Mouse (Mus musculus) forebrain, postnatal 0 days (tissue): ENCODE results near the gene Sall1. TPM values are rescaled to one million over a fixed set of nuclear protein-coding genes. Genes with fewer than 3 reads are reported as not detected.

Source experiments
- ATAC-seq: fragments of 200-750 bp; cut with Nextera tagmentation; 2 replicates; pipeline ENCODE4 v1.8.0; 2017; ENCODE audit warnings: mild to moderate bottlenecking, moderate library complexity
- DNase-seq: peaks from one replicate; pipeline ENCODE4 v3.0.0-alpha.2; 2015
- H3K27ac ChIP-seq: fragments of 300-500 bp; sonication (generic); 2 replicates; pipeline ENCODE4 v1.5.1; 2014; ENCODE audit warnings: low read depth, mild to moderate bottlenecking, antibody characterized with exemption, low read length, moderate library complexity, mixed read lengths
- H3K27me3 ChIP-seq: fragments of 300-500 bp; sonication (generic); 2 replicates; pipeline ENCODE4 v1.6.1; 2014; ENCODE audit warnings: mild to moderate bottlenecking, low read length, mixed read lengths; ENCODE audit not compliant: insufficient read depth
- H3K36me3 ChIP-seq: fragments of 300-500 bp; sonication (generic); 2 replicates; pipeline ENCODE4 v1.6.1; 2014; ENCODE audit warnings: mild to moderate bottlenecking, moderate library complexity; ENCODE audit not compliant: insufficient read depth
- H3K4me1 ChIP-seq: fragments of 300-500 bp; sonication (generic); 2 replicates; pipeline ENCODE4 v1.6.1; 2014; ENCODE audit warnings: antibody characterized with exemption; ENCODE audit not compliant: insufficient read depth
- H3K4me2 ChIP-seq: fragments of 300-500 bp; sonication (generic); 2 replicates; pipeline ENCODE4 v1.6.1; 2014; ENCODE audit warnings: low read depth, mild to moderate bottlenecking, moderate library complexity
- H3K4me3 ChIP-seq: fragments of 300-500 bp; sonication (generic); 2 replicates; pipeline ENCODE4 v1.5.1; 2014; ENCODE audit warnings: low read depth, low read length, mixed read lengths
- H3K9ac ChIP-seq: fragments of 300-500 bp; sonication (generic); 2 replicates; pipeline ENCODE4 v1.6.1; 2014; ENCODE audit warnings: mild to moderate bottlenecking
- H3K9me3 ChIP-seq: fragments of 300-500 bp; sonication (generic); 2 replicates; pipeline ENCODE4 v1.6.1; 2016; ENCODE audit warnings: low read length
- CTCF ChIP-seq: sonication (generic); IDR thresholded peaks from 2 replicates; pipeline ENCODE4 v1.5.1; 2016; ENCODE audit warnings: antibody characterized with exemption, control low read depth, low read depth
- WGBS: fragments of 180-500 bp; shearing (Covaris S2); extraction: QIAGEN DNeasy Blood & Tissue Kit; methylation state at CpG from one replicate; pipeline ENCODE4 v1.1.7; 2014; 5-methylcytosine and 5-hydroxymethylcytosine counted together
- polyA plus RNA-seq: library from polyadenylated mRNA; unstranded; fragments of >200 nt; fragmentation: Nextera tagmentation; extraction: Ambion mirVana; gene quantifications from 2 replicates; pipeline ENCODE4 v1.2.1, GENCODE M21; 2015
- total RNA-seq: library from RNA; depleted of rRNA; stranded (reverse); fragments of >200 nt; gene quantifications from 2 replicates; pipeline ENCODE4 v1.2.3, GENCODE M21; 2014

The Sall1 gene
- total and polyA plus RNA-seq, 2 experiments from 2014 or later: 4.7 to 11.1 TPM

DNA sequence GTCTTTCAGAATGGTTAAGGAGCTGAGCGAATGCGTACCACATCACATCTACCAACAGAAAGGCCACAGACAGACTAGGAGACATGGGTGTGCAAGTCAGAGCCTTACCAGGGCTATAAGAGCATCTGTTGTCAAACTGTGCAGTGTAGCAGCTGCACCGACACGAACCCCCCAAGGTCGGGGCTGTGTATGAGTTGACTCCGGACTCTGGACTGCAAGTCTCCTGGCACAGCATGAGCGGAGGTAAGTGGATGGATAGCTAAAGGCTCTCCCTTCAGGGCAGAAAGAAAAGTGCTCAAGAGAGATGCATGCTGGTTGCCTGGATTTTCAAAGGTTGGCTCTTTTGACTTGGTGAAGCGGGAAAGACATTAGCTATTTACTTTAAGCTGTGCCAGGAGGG is 16.8 kb upstream of the Sall1 start:
- no peak overlapping the region for H3K27ac ChIP-seq
- DNase-seq (no peak), ATAC-seq (no peak)
- H3K27me3 ChIP-seq: no peaks in the 10 kb centered on the region; the same call in 1 of the 2 replicates
- no peak for TF ChIP-seq CTCF
- H3K9me3 ChIP-seq: no peaks in the 10 kb centered on the region
- H3K36me3 ChIP-seq: no peaks in the 10 kb centered on the region
- no peak overlapping the region for H3K9ac ChIP-seq
- peaks cover 10% of the 10 kb centered on the region; the same call in 1 of the 2 replicates for H3K4me1 ChIP-seq
- 91% methylated on average over 8 of the region's 8 CpGs for WGBS
- H3K4me3 ChIP-seq: no peak overlapping the region
- H3K4me2 ChIP-seq: no peak overlapping the region

DNA sequence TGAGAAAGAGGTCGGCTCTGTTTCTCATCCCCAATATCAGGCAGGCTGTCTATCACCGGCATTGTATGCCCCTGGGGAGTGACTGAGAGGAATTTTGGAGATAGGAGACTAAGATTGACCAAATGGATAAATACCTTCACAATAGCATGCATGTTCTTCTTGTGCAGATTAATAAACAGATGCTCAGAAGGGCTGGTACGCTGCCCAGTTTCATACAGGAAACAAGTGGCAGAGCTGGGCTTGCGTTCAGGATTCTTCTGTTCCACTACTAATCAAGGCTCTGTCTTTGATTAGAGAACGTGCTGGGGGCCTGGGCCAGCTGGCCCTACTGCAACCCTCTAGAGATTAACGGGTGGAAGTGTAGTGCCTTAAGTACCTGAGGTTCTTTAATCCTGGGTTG is 15.5 kb upstream of the Sall1 start:
- no peaks in the 10 kb centered on the region for H3K9me3 ChIP-seq
- WGBS: 19% methylated on average over 6 of the region's 6 CpGs
- H3K4me3 ChIP-seq: no peak overlapping the region
- no peaks in the 10 kb centered on the region for H3K36me3 ChIP-seq
- peaks cover 10% of the 10 kb centered on the region; the same call in 1 of the 2 replicates for H3K4me1 ChIP-seq
- H3K27ac ChIP-seq: no peak overlapping the region
- H3K27me3 ChIP-seq: no peaks in the 10 kb centered on the region; the same call in 1 of the 2 replicates
- ATAC-seq: no peak
- H3K9ac ChIP-seq: no peak overlapping the region
- DNase-seq: peak; percentile 58
- no peak for TF ChIP-seq CTCF
- no peak overlapping the region for H3K4me2 ChIP-seq

DNA sequence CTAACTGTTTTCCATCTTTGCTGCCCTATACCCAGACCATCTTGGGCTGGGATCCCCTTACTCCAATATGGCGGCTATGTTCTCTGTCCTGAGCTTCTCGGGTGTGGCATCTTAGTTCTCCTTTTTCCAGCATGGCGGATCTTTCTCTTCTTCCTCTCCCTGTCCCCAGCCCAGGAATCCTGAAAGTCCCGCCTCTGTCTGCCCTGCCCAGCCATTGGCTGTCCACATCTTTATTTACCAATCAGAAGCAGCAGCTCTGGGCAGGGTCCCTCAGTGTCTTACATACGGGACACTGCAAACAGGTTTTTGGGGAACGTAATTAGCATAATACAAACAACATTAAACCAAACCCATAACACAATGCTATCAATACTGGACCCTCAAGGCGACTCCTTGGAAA is 8.9 kb upstream of the Sall1 start:
- DNase-seq: no peak
- Histone ChIP-seq H3K4me1 (no peaks in the 10 kb centered on the region), H3K36me3 (no peaks in the 10 kb centered on the region), H3K27me3 (peaks cover 3% of the 10 kb centered on the region; the same call in 1 of the 2 replicates), H3K9me3 (no peaks in the 10 kb centered on the region), H3K4me2 (no peak overlapping the region), H3K27ac (no peak overlapping the region), H3K9ac (no peak overlapping the region), H3K4me3 (no peak overlapping the region)
- WGBS: 95% methylated on average over 7 of the region's 7 CpGs
- no peak for ATAC-seq
- TF ChIP-seq CTCF: no peak

DNA sequence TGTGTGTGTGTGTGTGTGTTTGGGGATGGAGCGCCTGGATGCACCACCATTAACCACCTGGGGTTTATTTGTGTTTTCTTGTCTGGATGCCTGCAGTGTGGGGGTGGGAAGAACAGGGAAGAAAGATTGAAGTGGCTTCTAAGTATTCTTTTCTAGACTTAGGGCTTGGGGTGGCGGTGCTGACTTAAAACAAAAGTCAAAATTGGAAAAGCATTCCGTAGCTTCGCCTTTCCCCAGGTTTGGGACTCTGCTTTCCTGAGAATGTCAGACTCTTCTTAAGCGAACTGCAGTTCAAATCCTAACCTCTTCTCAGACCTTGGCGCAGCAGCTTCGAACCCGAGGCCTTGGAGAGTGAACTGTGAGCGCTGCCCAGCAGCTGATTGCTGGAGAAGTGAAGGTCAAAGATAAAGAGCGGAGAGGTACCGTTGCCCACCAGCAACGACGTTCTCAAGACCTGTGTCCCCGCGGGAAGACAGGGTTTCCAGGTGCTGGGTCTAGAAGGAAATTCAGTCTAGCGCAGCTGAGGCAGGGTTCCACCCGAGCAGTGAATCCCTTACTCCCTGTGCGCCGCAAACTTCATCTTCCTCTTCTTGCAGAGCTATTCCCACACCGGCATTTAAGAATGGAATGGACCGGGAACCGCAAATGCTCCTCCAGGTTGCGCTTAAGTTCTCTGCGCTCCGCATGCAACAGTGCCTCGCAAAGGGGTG is 2.8 kb upstream of the Sall1 start:
- Histone ChIP-seq H3K9ac (no peak overlapping the region), H3K4me2 (peak overlapping the region; percentile 82; the same call in 1 of the 2 replicates), H3K4me1 (peaks cover 9% of the 10 kb centered on the region; the same call in 1 of the 2 replicates), H3K4me3 (no peak overlapping the region), H3K27me3 (peaks cover 15% of the 10 kb centered on the region), H3K9me3 (no peaks in the 10 kb centered on the region), H3K36me3 (no peaks in the 10 kb centered on the region), H3K27ac (no peak overlapping the region)
- DNase-seq (no peak), ATAC-seq (no peak)
- WGBS: 8% methylated on average over 26 of the region's 26 CpGs
- no peak; the same call in 1 of the 2 replicates for TF ChIP-seq CTCF

DNA sequence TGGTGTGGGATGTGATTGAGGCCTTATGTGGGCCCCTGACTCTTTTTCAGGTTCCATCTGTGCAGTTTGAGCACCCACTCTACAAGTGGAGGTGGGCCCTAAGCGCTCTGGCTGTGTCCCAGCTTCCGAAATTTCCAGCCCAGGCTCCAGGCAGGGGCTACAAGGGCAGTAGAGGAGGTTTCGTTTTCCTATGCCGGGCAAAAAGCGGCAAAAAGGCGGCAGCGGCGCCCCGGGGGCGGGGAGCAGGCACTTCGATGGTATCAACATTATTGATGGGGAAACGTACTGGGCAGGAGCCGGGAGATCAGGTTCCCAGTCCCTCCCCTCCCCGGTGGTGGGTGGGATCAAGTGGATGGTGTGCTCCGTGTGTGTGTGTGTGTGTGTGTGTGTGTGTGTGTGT is 2.3 kb upstream of the Sall1 start:
- peak overlapping the region; percentile 82 for H3K4me2 ChIP-seq
- H3K9ac ChIP-seq: no peak overlapping the region
- H3K36me3 ChIP-seq: no peaks in the 10 kb centered on the region
- H3K9me3 ChIP-seq: no peaks in the 10 kb centered on the region
- H3K4me1 ChIP-seq: peaks cover 9% of the 10 kb centered on the region; the same call in 1 of the 2 replicates
- 3% methylated on average over 14 of the region's 15 CpGs for WGBS
- H3K4me3 ChIP-seq: 0 out of 2 replicates have a peak overlapping the region, but pooled peaks have one; percentile 5
- peaks cover 15% of the 10 kb centered on the region for H3K27me3 ChIP-seq
- DNase-seq (peak; percentile 46), ATAC-seq (no peak)
- H3K27ac ChIP-seq: peak overlapping the region; percentile 40; the same call in 1 of the 2 replicates
- no peak for TF ChIP-seq CTCF

DNA sequence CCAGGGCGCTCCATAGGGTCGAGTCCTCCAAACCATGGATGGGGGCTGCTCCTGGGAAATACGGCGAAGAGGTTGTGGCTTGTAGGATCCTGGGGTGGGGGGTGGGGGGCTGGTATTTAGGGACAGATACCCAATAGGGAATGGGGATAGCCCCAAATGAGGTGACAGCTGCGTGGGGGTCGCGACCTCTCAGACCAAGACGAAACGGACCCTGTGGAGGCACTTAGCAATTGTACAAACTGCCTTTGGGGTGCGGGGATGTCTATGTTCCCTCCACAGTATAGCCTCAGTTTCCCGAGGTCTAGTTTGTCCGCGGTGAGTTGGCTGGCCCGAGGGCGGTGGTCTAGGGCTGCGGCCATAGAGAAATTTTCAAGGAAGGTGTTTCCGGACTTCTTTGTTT is 1.8 kb upstream of the Sall1 start:
- 5% methylated on average over 17 of the region's 17 CpGs for WGBS
- DNase-seq (peak; percentile 21), ATAC-seq (no peak)
- Histone ChIP-seq H3K9ac (no peak overlapping the region), H3K4me2 (peak overlapping the region; percentile 82), H3K27me3 (peaks cover 15% of the 10 kb centered on the region), H3K4me1 (peaks cover 9% of the 10 kb centered on the region; the same call in 1 of the 2 replicates), H3K9me3 (no peaks in the 10 kb centered on the region), H3K36me3 (no peaks in the 10 kb centered on the region), H3K27ac (peak overlapping the region; percentile 40), H3K4me3 (0 out of 2 replicates have a peak overlapping the region, but pooled peaks have one; percentile 51)
- TF ChIP-seq CTCF: no peak

DNA sequence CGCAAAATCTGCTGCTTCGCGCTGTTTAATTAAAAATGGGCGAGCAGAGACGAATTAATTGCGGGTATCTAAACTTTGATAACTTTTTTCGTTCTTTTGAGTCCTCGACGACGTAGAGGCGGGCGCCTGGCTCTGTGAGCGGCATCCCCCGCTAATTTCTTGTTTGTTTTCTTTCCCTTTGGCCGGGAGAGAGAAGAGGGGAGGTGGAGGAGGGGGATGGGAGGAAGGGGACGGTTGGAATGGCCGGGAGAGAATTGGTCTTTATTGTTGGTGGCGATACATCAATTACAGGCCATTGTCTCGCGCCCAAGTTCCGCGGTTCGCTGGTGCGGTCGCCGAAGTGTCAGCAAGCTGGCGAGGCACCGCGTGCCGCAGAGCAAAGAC is 1.2 kb upstream of the Sall1 start:
- no peak for DNase-seq
- no peak overlapping the region for H3K9ac ChIP-seq
- peaks cover 15% of the 10 kb centered on the region for H3K27me3 ChIP-seq
- peaks cover 9% of the 10 kb centered on the region; the same call in 1 of the 2 replicates for H3K4me1 ChIP-seq
- peak overlapping the region; percentile 82 for H3K4me2 ChIP-seq
- no peaks in the 10 kb centered on the region for H3K9me3 ChIP-seq
- peak overlapping the region; percentile 51 for H3K4me3 ChIP-seq
- no peaks in the 10 kb centered on the region for H3K36me3 ChIP-seq
- no peak for ATAC-seq
- TF ChIP-seq CTCF: no peak
- H3K27ac ChIP-seq: no peak overlapping the region
- under 1% methylated on average over 29 of the region's 30 CpGs for WGBS
